Mouse (Mus musculus) small intestine, adult 2 months (tissue): ENCODE results near the gene A630095N17Rik. TPM values are rescaled to one million over a fixed set of nuclear protein-coding genes. Genes with fewer than 3 reads are reported as not detected.

ENCODE experiments used
- H3K27ac ChIP-seq: fragments of 200-500 bp; 2 replicates; pipeline ENCODE4 v1.5.1; 2012; ENCODE audit warnings: low read depth, low read length, control low read depth, inconsistent platforms; ENCODE audit not compliant: insufficient read depth
- H3K27me3 ChIP-seq: fragments of 200-500 bp; 2 replicates; pipeline ENCODE4 v1.6.1; 2012; ENCODE audit warnings: mild to moderate bottlenecking, moderate library complexity, low read length, inconsistent platforms; ENCODE audit not compliant: control insufficient read depth, insufficient read depth
- H3K36me3 ChIP-seq: fragments of 200-500 bp; 2 replicates; pipeline ENCODE4 v1.6.1; 2012; ENCODE audit warnings: mild to moderate bottlenecking, low read length, control low read depth, inconsistent platforms; ENCODE audit not compliant: control insufficient read depth, insufficient read depth
- H3K4me1 ChIP-seq: fragments of 200-500 bp; 2 replicates; pipeline ENCODE4 v1.6.1; 2012; ENCODE audit warnings: low read length, inconsistent platforms, mixed read lengths; ENCODE audit not compliant: control insufficient read depth, insufficient read depth, insufficient read length
- H3K4me3 ChIP-seq: fragments of 200-500 bp; 2 replicates; pipeline ENCODE4 v1.5.1; 2012; ENCODE audit warnings: low read depth, mild to moderate bottlenecking, control low read depth, inconsistent platforms, low read length, moderate library complexity
- CTCF ChIP-seq: fragments of 200-500 bp; IDR thresholded peaks from 2 replicates; pipeline ENCODE4 v1.5.1; 2012; ENCODE audit warnings: low read depth, mild to moderate bottlenecking, control low read depth, inconsistent platforms, low read length, moderate library complexity, mixed read lengths; ENCODE audit not compliant: insufficient replicate concordance, insufficient read length; ENCODE audit errors: extremely low read depth
- POLR2A ChIP-seq: fragments of 200-500 bp; IDR thresholded peaks from 2 replicates; pipeline ENCODE4 v1.6.1; 2012; ENCODE audit warnings: low read depth, mild to moderate bottlenecking, control low read depth, inconsistent platforms, low read length, moderate library complexity
- WGBS: fragments of 180-500 bp; shearing (Covaris S2); methylation state at CpG from one replicate; pipeline ENCODE4 v1.1.7; 2018; 5-methylcytosine and 5-hydroxymethylcytosine counted together
- polyA plus RNA-seq: library from polyadenylated mRNA; depleted of rRNA; stranded (reverse); fragments of >200 nt; gene quantifications from 2 replicates; pipeline ENCODE4 v1.2.3, GENCODE M21; 2012

Gene A630095N17Rik
- polyA plus RNA-seq, 1 experiment = not detected

- H3K27ac ChIP-seq = peak overlapping the region; percentile 71
- peaks cover 42% of the 10 kb centered on the region for H3K36me3 ChIP-seq
- H3K4me1 ChIP-seq = peaks cover 41% of the 10 kb centered on the region
Measured at GRCm38 (mm10) chr1:75212542-75212941, 19.4 kb downstream of the A630095N17Rik start.

GRCm38 (mm10) chr1:75211141-75211708 is 20.7 kb downstream of the A630095N17Rik start:
- no peaks in the 10 kb centered on the region for H3K27me3 ChIP-seq
- peak overlapping the region; percentile 88 for H3K4me3 ChIP-seq
- peak overlapping the region; percentile 49 for H3K27ac ChIP-seq
- peaks cover 39% of the 10 kb centered on the region for H3K4me1 ChIP-seq
- peaks cover 36% of the 10 kb centered on the region for H3K36me3 ChIP-seq
- 4% methylated on average over 17 of the region's 17 CpGs for WGBS
- TF ChIP-seq POLR2A (no peak), CTCF (no peak)

More at GRCm38 (mm10) chr1:75212542-75212941, 19.4 kb downstream of the A630095N17Rik start:
- TF ChIP-seq CTCF = no peak
- TF ChIP-seq POLR2A = no peak
- 65% methylated on average over 4 of the region's 4 CpGs for WGBS
- no peaks in the 10 kb centered on the region for H3K27me3 ChIP-seq
- peak overlapping the region; percentile 27 for H3K4me3 ChIP-seq

- peak; percentile 67 for TF ChIP-seq POLR2A
- no peak for TF ChIP-seq CTCF
- Histone ChIP-seq H3K4me3 (peak within 1 kb of the TSS; percentile 88), H3K27me3 (no peaks in the 10 kb centered on the region), H3K36me3 (peaks cover 28% of the 10 kb centered on the region), H3K27ac (peak within 1 kb of the TSS; percentile 49), H3K4me1 (peaks cover 32% of the 10 kb centered on the region)
- 4% methylated on average over 42 of the region's 42 CpGs for WGBS
Measured at GRCm38 (mm10) chr1:75210136-75211087, 21.5 kb downstream of the A630095N17Rik start, which contains the start of the genes Glb1l and Stk16. Gene Glb1l (minus strand): TSS chr1:75210813. Gene Stk16 (plus strand): TSS chr1:75210838.

- Histone ChIP-seq H3K36me3 (peaks cover 18% of the 10 kb centered on the region), H3K27me3 (no peaks in the 10 kb centered on the region), H3K27ac (peak overlapping the region; percentile 19; the same call in 1 of the 2 replicates), H3K4me1 (peaks cover 26% of the 10 kb centered on the region), H3K4me3 (peak overlapping the region; percentile 60)
- WGBS = 21% methylated on average over 34 of the region's 34 CpGs
- TF ChIP-seq CTCF (no peak), POLR2A (no peak)
Measured at GRCm38 (mm10) chr1:75208967-75209678, 22.8 kb downstream of the A630095N17Rik start.

GRCm38 (mm10) chr1:75201236-75201635 is 30.7 kb downstream of the A630095N17Rik start:
- Histone ChIP-seq H3K4me1 (peaks cover 10% of the 10 kb centered on the region; the same call in 1 of the 2 replicates), H3K27ac (peak overlapping the region; percentile 87), H3K4me3 (no peak overlapping the region), H3K36me3 (peaks cover 32% of the 10 kb centered on the region), H3K27me3 (no peaks in the 10 kb centered on the region)
- 36% methylated on average over 1 of the region's 1 CpGs for whole genome bisulfite sequencing
- TF ChIP-seq POLR2A (no peak), CTCF (no peak)

- H3K36me3 ChIP-seq = peaks cover 29% of the 10 kb centered on the region
- WGBS = under 1% methylated on average over 19 of the region's 19 CpGs
- TF ChIP-seq POLR2A = no peak; the same call in 1 of the 2 replicates
- TF ChIP-seq CTCF = no peak
- H3K4me3 ChIP-seq = peak overlapping the region; percentile 78
- peaks cover 9% of the 10 kb centered on the region for H3K4me1 ChIP-seq
- peak overlapping the region; percentile 97 for H3K27ac ChIP-seq
- no peaks in the 10 kb centered on the region for H3K27me3 ChIP-seq
Measured at GRCm38 (mm10) chr1:75192452-75192851, 39.5 kb downstream of the A630095N17Rik start.
